Mouse (Mus musculus) neural tube, embryonic 14.5 days (tissue): ENCODE data around the gene Ino80b. TPM values are rescaled to one million over a fixed set of nuclear protein-coding genes. Genes with fewer than 3 reads are reported as not detected.
"Not testable (repeated sequence)": the region's sequence is repeated elsewhere in the genome, so short reads cannot be mapped to it uniquely, and the experiment has no call there.

Experiments
- ATAC-seq: fragments of 200-750 bp; cut with Nextera tagmentation; 2 replicates; pipeline ENCODE4 v1.8.0; 2017; ENCODE audit warnings: low read depth, mild to moderate bottlenecking, moderate TSS enrichment, moderate library complexity
- H3K27ac ChIP-seq: fragments of 300-500 bp; sonication (generic); 2 replicates; pipeline ENCODE4 v1.5.1; 2014; ENCODE audit warnings: low read depth, mild to moderate bottlenecking, control low read depth, low read length, moderate library complexity, mixed read lengths
- H3K27me3 ChIP-seq: fragments of 300-500 bp; sonication (generic); 2 replicates; pipeline ENCODE4 v1.6.1; 2014; ENCODE audit warnings: low read length; ENCODE audit not compliant: control insufficient read depth, insufficient read depth
- H3K36me3 ChIP-seq: fragments of 300-500 bp; sonication (generic); 2 replicates; pipeline ENCODE4 v1.6.1; 2014; ENCODE audit warnings: low read length, mixed read lengths; ENCODE audit not compliant: control insufficient read depth, insufficient read depth
- H3K4me1 ChIP-seq: fragments of 300-500 bp; sonication (generic); 2 replicates; pipeline ENCODE4 v1.6.1; 2014; ENCODE audit warnings: low read length; ENCODE audit not compliant: control insufficient read depth, insufficient read depth
- H3K4me2 ChIP-seq: fragments of 300-500 bp; sonication (generic); 2 replicates; pipeline ENCODE4 v1.6.1; 2014; ENCODE audit warnings: mild to moderate bottlenecking, low read depth, low read length, control low read depth
- H3K4me3 ChIP-seq: fragments of 300-500 bp; sonication (generic); 2 replicates; pipeline ENCODE4 v1.5.1; 2014; ENCODE audit warnings: low read depth, low read length, control low read depth, mixed read lengths
- H3K9ac ChIP-seq: fragments of 300-500 bp; sonication (generic); replicated peaks from 2 replicates; pipeline ENCODE4 v1.6.1; 2014; ENCODE audit warnings: low read depth, mild to moderate bottlenecking, control low read depth, low read length, mixed read lengths
- H3K9me3 ChIP-seq: fragments of 300-500 bp; sonication (generic); 2 replicates; pipeline ENCODE4 v1.6.1; 2016; ENCODE audit warnings: low read length; ENCODE audit not compliant: control insufficient read depth
- whole genome bisulfite sequencing: fragments of 180-500 bp; shearing (Covaris S2); extraction: QIAGEN DNeasy Blood & Tissue Kit; methylation state at CpG from one replicate; pipeline ENCODE4 v1.1.7; 2014; 5-methylcytosine and 5-hydroxymethylcytosine counted together
- polyA plus RNA-seq: library from polyadenylated mRNA; unstranded; fragments of >200 nt; fragmentation: Nextera tagmentation; extraction: Ambion mirVana; gene quantifications from 2 replicates; pipeline ENCODE4 v1.2.1, GENCODE M21; 2014

The Ino80b gene
- polyA plus RNA-seq, 1 experiment from 2014 or later, result 13.5 TPM

DNA sequence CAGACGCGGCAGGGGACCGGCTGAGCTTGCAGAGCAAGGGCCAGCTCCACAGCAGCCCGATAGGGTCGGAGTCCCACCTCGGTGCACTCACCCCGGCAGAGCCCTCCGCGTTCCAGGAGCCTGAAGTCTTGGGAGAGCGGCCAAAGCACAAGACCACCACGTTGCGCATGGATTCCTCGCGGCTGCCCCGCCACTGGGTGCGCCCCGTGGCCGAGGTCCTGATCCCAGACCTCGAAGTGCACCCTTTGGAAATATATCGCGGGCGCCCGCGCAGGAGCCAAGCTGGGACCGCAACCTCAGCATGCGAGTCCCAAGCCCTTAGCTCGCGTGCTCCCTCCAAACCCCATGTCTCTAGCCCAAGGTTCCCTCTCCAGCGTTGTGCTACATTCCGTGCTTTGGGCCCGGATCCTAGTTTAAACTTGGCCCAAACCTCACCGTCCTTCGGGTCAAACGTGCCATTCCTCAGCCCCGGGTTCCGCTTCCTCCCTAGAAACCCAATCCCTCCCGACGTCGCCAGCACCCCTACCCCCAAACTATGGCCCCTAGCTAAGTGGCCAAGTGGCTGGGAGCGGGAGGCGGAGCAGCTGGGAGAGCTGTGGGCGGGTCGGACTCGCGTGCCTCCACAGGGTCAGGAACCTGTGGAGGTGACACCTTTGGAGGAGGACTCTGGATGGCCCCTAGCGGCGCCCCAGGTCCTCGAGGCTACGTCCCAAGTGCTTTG, 36.9 kb upstream of the Ino80b start:
- H3K4me3 ChIP-seq, result peak overlapping the region; percentile 24
- H3K27me3 ChIP-seq, result peaks cover 24% of the 10 kb centered on the region
- no peak for ATAC-seq
- 1% methylated on average over 49 of the region's 49 CpGs for WGBS
- no peaks in the 10 kb centered on the region for H3K9me3 ChIP-seq
- no peak overlapping the region for H3K27ac ChIP-seq
- peaks cover 11% of the 10 kb centered on the region for H3K4me1 ChIP-seq
- 0 out of 2 replicates have a peak overlapping the region, but pooled peaks have one; percentile 11 for H3K9ac ChIP-seq
- no peaks in the 10 kb centered on the region for H3K36me3 ChIP-seq
- peak overlapping the region; percentile 38 for H3K4me2 ChIP-seq

GRCm38 (mm10) chr6:83161442-83161841, 36.2 kb upstream of the Ino80b start:
- H3K4me1 ChIP-seq, result peaks cover 7% of the 10 kb centered on the region
- peak overlapping the region; percentile 24; the same call in 1 of the 2 replicates for H3K4me3 ChIP-seq
- no peaks in the 10 kb centered on the region for H3K9me3 ChIP-seq
- H3K4me2 ChIP-seq, result peak overlapping the region; percentile 38; the same call in 1 of the 2 replicates
- H3K27ac ChIP-seq, result no peak overlapping the region
- H3K9ac ChIP-seq, result no peak overlapping the region
- peaks cover 24% of the 10 kb centered on the region for H3K27me3 ChIP-seq
- H3K36me3 ChIP-seq, result no peaks in the 10 kb centered on the region
- ATAC-seq, result no peak
- 7% methylated on average over 19 of the region's 19 CpGs for WGBS

GRCm38 (mm10) chr6:83159456-83159855, 34.2 kb upstream of the Ino80b start:
- not testable (repeated sequence) for H3K27ac ChIP-seq

GRCm38 (mm10) chr6:83156259-83156684, 31.0 kb upstream of the Ino80b start, which contains the start of the genes Wdr54 and 1700003E16Rik:
Gene Wdr54, minus strand, starts transcription at chr6:83156397.
Gene 1700003E16Rik, plus strand, starts transcription at chr6:83156404.
- H3K36me3 ChIP-seq, result peaks cover 3% of the 10 kb centered on the region; the same call in 1 of the 2 replicates
- peak within 1 kb of the TSS; percentile 57 for H3K4me2 ChIP-seq
- ATAC-seq, result peak; percentile 94
- peak within 1 kb of the TSS; percentile 4; the same call in 1 of the 2 replicates for H3K27ac ChIP-seq
- WGBS, result under 1% methylated on average over 32 of the region's 32 CpGs
- no peaks in the 10 kb centered on the region for H3K9me3 ChIP-seq
- peak within 1 kb of the TSS; percentile 39 for H3K9ac ChIP-seq
- H3K4me1 ChIP-seq, result 0 out of 2 replicates have a peak, but pooled peaks cover 7% of the 10 kb centered on the region
- H3K4me3 ChIP-seq, result peak within 1 kb of the TSS; percentile 50
- peaks cover 10% of the 10 kb centered on the region for H3K27me3 ChIP-seq

More at GRCm38 (mm10) chr6:83159456-83159855, 34.2 kb upstream of the Ino80b start:
- ATAC-seq, H3K9me3 ChIP-seq, H3K4me3 ChIP-seq, H3K36me3 ChIP-seq, H3K9ac ChIP-seq, H3K4me2 ChIP-seq: not testable (repeated sequence)
- H3K4me1 ChIP-seq, result peaks cover 11% of the 10 kb centered on the region
- H3K27me3 ChIP-seq, result peaks cover 24% of the 10 kb centered on the region
- WGBS, result 32% methylated on average over 3 of the region's 3 CpGs

GRCm38 (mm10) chr6:83155552-83156238, 30.5 kb upstream of the Ino80b start:
- Histone ChIP-seq H3K4me1 (0 out of 2 replicates have a peak, but pooled peaks cover 7% of the 10 kb centered on the region), H3K9me3 (no peaks in the 10 kb centered on the region), H3K27ac (peak overlapping the region; percentile 4; the same call in 1 of the 2 replicates), H3K27me3 (peaks cover 5% of the 10 kb centered on the region), H3K36me3 (peaks cover 3% of the 10 kb centered on the region; the same call in 1 of the 2 replicates), H3K4me3 (peak overlapping the region; percentile 50), H3K9ac (peak overlapping the region; percentile 39), H3K4me2 (peak overlapping the region; percentile 57)
- ATAC-seq, result peak; percentile 48
- 8% methylated on average over 23 of the region's 23 CpGs for WGBS

DNA sequence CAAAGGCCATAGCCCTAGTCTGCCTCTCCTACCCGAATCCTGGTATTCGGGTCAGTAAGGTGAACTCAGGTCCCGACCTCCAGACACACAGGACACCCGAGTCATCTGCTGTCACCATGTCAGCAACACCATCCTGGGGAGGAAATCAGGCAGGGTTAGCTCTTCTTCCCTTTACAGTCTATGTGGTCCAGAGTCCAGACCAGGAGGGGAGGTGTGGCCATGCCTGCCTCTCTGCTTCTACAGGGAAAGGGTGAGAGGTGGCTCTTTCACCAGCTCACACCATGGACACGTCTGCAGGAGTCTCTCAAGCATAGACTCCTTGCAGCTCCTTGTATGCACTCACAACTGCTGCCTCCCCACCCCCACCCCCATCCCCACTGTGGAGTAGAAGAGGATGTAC, 28.3 kb upstream of the Ino80b start:
- no peak overlapping the region for H3K27ac ChIP-seq
- WGBS, result 78% methylated on average over 5 of the region's 5 CpGs
- 0 out of 2 replicates have a peak, but pooled peaks cover 7% of the 10 kb centered on the region for H3K4me1 ChIP-seq
- no peaks in the 10 kb centered on the region for H3K9me3 ChIP-seq
- H3K36me3 ChIP-seq, result peaks cover 3% of the 10 kb centered on the region; the same call in 1 of the 2 replicates
- no peak overlapping the region for H3K9ac ChIP-seq
- no peak overlapping the region for H3K4me2 ChIP-seq
- no peak overlapping the region for H3K4me3 ChIP-seq
- no peaks in the 10 kb centered on the region for H3K27me3 ChIP-seq
- ATAC-seq, result no peak

DNA sequence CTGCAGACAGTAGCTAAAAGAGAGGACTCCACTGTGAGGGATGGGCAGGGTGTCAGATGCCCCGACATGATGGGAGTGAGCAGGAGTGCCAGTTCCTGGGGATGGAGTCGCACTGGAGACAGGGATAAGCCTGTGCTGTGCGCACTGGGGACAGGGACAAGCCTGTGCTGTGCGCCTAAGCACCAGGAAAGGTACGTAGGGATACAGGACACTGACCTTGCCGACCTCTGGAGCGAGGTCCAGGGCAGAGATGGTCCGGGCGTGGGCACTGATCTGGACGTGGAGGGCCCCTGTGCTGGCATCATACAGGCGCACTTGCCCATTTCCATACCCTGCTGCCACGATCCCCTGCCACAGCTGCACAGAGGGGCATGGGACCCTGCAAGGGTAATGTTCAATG, 27.8 kb upstream of the Ino80b start:
- 0 out of 2 replicates have a peak, but pooled peaks cover 7% of the 10 kb centered on the region for H3K4me1 ChIP-seq
- no peak overlapping the region for H3K9ac ChIP-seq
- ATAC-seq, result no peak
- WGBS, result 90% methylated on average over 12 of the region's 12 CpGs
- H3K4me3 ChIP-seq, result no peak overlapping the region
- H3K4me2 ChIP-seq, result no peak overlapping the region
- no peaks in the 10 kb centered on the region for H3K9me3 ChIP-seq
- no peak overlapping the region for H3K27ac ChIP-seq
- H3K36me3 ChIP-seq, result peaks cover 3% of the 10 kb centered on the region; the same call in 1 of the 2 replicates
- H3K27me3 ChIP-seq, result no peaks in the 10 kb centered on the region

- ATAC-seq, result no peak
- Histone ChIP-seq H3K36me3 (peaks cover 3% of the 10 kb centered on the region; the same call in 1 of the 2 replicates), H3K4me1 (0 out of 2 replicates have a peak, but pooled peaks cover 7% of the 10 kb centered on the region), H3K4me3 (no peak overlapping the region), H3K27me3 (no peaks in the 10 kb centered on the region), H3K9ac (no peak overlapping the region), H3K27ac (no peak overlapping the region), H3K4me2 (no peak overlapping the region), H3K9me3 (no peaks in the 10 kb centered on the region)
- WGBS, result 37% methylated on average over 8 of the region's 8 CpGs
These were observed 26.5 kb upstream of the Ino80b start for GRCm38 (mm10) chr6:83151721-83152120.
